Mouse (Mus musculus) neural tube, embryonic 11.5 days (tissue): ENCODE data around the gene Sgsm3. TPM values are rescaled to one million over a fixed set of nuclear protein-coding genes. Genes with fewer than 3 reads are reported as not detected.

Experiments
- ATAC-seq: fragments of 200-750 bp; cut with Nextera tagmentation; 2 replicates; pipeline ENCODE4 v1.8.0; 2017; ENCODE audit warnings: moderate number of reproducible peaks, mild to moderate bottlenecking, moderate TSS enrichment, moderate library complexity; ENCODE audit not compliant: insufficient read depth, low FRiP score, low TSS enrichment
- DNase-seq: peaks from one replicate; pipeline ENCODE4 v3.0.0-alpha.2; 2015; ENCODE audit warnings: low spot score
- H3K27ac ChIP-seq: fragments of 300-500 bp; sonication (generic); 2 replicates; pipeline ENCODE4 v1.5.1; 2014; ENCODE audit warnings: low read depth, mild to moderate bottlenecking, low read length
- H3K27me3 ChIP-seq: fragments of 300-500 bp; sonication (generic); 2 replicates; pipeline ENCODE4 v1.6.1; 2014; ENCODE audit warnings: mild to moderate bottlenecking, low read length, mixed read lengths; ENCODE audit not compliant: control insufficient read depth, insufficient read depth
- H3K36me3 ChIP-seq: fragments of 300-500 bp; sonication (generic); 2 replicates; pipeline ENCODE4 v1.6.1; 2014; ENCODE audit warnings: mild to moderate bottlenecking, low read length, moderate library complexity, mixed read lengths; ENCODE audit not compliant: control insufficient read depth, insufficient read depth
- H3K4me1 ChIP-seq: fragments of 300-500 bp; sonication (generic); 2 replicates; pipeline ENCODE4 v1.6.1; 2014; ENCODE audit warnings: low read length, mixed read lengths; ENCODE audit not compliant: control insufficient read depth, insufficient read depth
- H3K4me2 ChIP-seq: fragments of 300-500 bp; sonication (generic); 2 replicates; pipeline ENCODE4 v1.6.1; 2014; ENCODE audit warnings: low read depth, mild to moderate bottlenecking, moderate library complexity
- H3K4me3 ChIP-seq: fragments of 300-500 bp; sonication (generic); 2 replicates; pipeline ENCODE4 v1.5.1; 2014; ENCODE audit warnings: low read depth, low read length
- H3K9ac ChIP-seq: fragments of 300-500 bp; sonication (generic); 2 replicates; pipeline ENCODE4 v1.6.1; 2014; ENCODE audit warnings: mild to moderate bottlenecking, low read length
- H3K9me3 ChIP-seq: fragments of 300-500 bp; sonication (generic); 2 replicates; pipeline ENCODE4 v1.6.1; 2016; ENCODE audit warnings: low read length; ENCODE audit not compliant: control insufficient read depth
- whole genome bisulfite sequencing: fragments of 180-500 bp; shearing (Covaris S2); extraction: QIAGEN DNeasy Blood & Tissue Kit; methylation state at CpG from one replicate; pipeline ENCODE4 v1.1.7; 2014; 5-methylcytosine and 5-hydroxymethylcytosine counted together
- polyA plus RNA-seq: library from polyadenylated mRNA; unstranded; fragments of >200 nt; fragmentation: Nextera tagmentation; extraction: Ambion mirVana; gene quantifications from 2 replicates; pipeline ENCODE4 v1.2.1, GENCODE M21; 2014

Gene Sgsm3
- polyA plus RNA-seq, 1 experiment from 2014 or later: 30.2 TPM

- H3K36me3 ChIP-seq: no peaks in the 10 kb centered on the region
- DNase-seq (no peak), ATAC-seq (no peak)
- no peak overlapping the region for H3K4me3 ChIP-seq
- H3K4me1 ChIP-seq: no peaks in the 10 kb centered on the region
- no peaks in the 10 kb centered on the region for H3K9me3 ChIP-seq
- H3K9ac ChIP-seq: no peak overlapping the region
- no peaks in the 10 kb centered on the region for H3K27me3 ChIP-seq
- H3K27ac ChIP-seq: no peak overlapping the region
- whole genome bisulfite sequencing: 88% methylated on average over 5 of the region's 5 CpGs
- H3K4me2 ChIP-seq: no peak overlapping the region
Measured at GRCm38 (mm10) chr15:80939401-80939800, 38.2 kb upstream of the Sgsm3 start.

GRCm38 (mm10) chr15:80941468-80942040 lies 36.0 kb upstream of the Sgsm3 start:
- DNase-seq: no peak
- Histone ChIP-seq H3K4me1 (no peaks in the 10 kb centered on the region), H3K9me3 (no peaks in the 10 kb centered on the region), H3K4me3 (no peak overlapping the region), H3K36me3 (no peaks in the 10 kb centered on the region), H3K4me2 (no peak overlapping the region), H3K27me3 (no peaks in the 10 kb centered on the region), H3K27ac (no peak overlapping the region), H3K9ac (no peak overlapping the region)
- 84% methylated on average over 6 of the region's 6 CpGs for WGBS
- no peak for ATAC-seq

- H3K4me2 ChIP-seq: no peak overlapping the region
- H3K27me3 ChIP-seq: no peaks in the 10 kb centered on the region
- H3K9ac ChIP-seq: no peak overlapping the region
- DNase-seq (no peak), ATAC-seq (no peak)
- H3K27ac ChIP-seq: no peak overlapping the region
- no peaks in the 10 kb centered on the region for H3K9me3 ChIP-seq
- H3K4me3 ChIP-seq: no peak overlapping the region
- peaks cover 10% of the 10 kb centered on the region for H3K4me1 ChIP-seq
- 60% methylated on average over 3 of the region's 3 CpGs for WGBS
- no peaks in the 10 kb centered on the region for H3K36me3 ChIP-seq
Measured at GRCm38 (mm10) chr15:80945851-80946250, 31.7 kb upstream of the Sgsm3 start.

- Histone ChIP-seq H3K4me1 (peaks cover 10% of the 10 kb centered on the region), H3K9ac (peak within 1 kb of the TSS; percentile 70), H3K4me2 (peak within 1 kb of the TSS; percentile 73), H3K36me3 (peaks cover 2% of the 10 kb centered on the region; the same call in 1 of the 2 replicates), H3K4me3 (peak within 1 kb of the TSS; percentile 93), H3K9me3 (no peaks in the 10 kb centered on the region), H3K27me3 (no peaks in the 10 kb centered on the region), H3K27ac (no peak within 1 kb of the TSS; the same call in 1 of the 2 replicates)
- under 1% methylated on average over 63 of the region's 63 CpGs for WGBS
- DNase-seq: peak; percentile 94
- peak; percentile 93 for ATAC-seq
Measured at GRCm38 (mm10) chr15:80948145-80949135, 29.1 kb upstream of the Sgsm3 start, which contains the start of gene Adsl. Gene Adsl (plus strand): TSS chr15:80948490.

- Histone ChIP-seq H3K9me3 (no peaks in the 10 kb centered on the region), H3K27me3 (no peaks in the 10 kb centered on the region), H3K4me3 (peak overlapping the region; percentile 93), H3K9ac (peak overlapping the region; percentile 70; the same call in 1 of the 2 replicates), H3K4me2 (peak overlapping the region; percentile 73), H3K27ac (no peak overlapping the region), H3K4me1 (peaks cover 10% of the 10 kb centered on the region), H3K36me3 (peaks cover 2% of the 10 kb centered on the region; the same call in 1 of the 2 replicates)
- ATAC-seq (no peak), DNase-seq (no peak)
- WGBS: 70% methylated on average over 4 of the region's 4 CpGs
Measured at GRCm38 (mm10) chr15:80949431-80949830, 28.1 kb upstream of the Sgsm3 start.

GRCm38 (mm10) chr15:80950055-80950454 lies 27.5 kb upstream of the Sgsm3 start:
- no peak overlapping the region for H3K27ac ChIP-seq
- no peak overlapping the region; the same call in 1 of the 2 replicates for H3K4me3 ChIP-seq
- H3K9me3 ChIP-seq: no peaks in the 10 kb centered on the region
- peaks cover 10% of the 10 kb centered on the region for H3K4me1 ChIP-seq
- peaks cover 6% of the 10 kb centered on the region for H3K36me3 ChIP-seq
- H3K4me2 ChIP-seq: no peak overlapping the region
- DNase-seq: no peak
- H3K27me3 ChIP-seq: no peaks in the 10 kb centered on the region
- WGBS: 94% methylated on average over 7 of the region's 7 CpGs
- ATAC-seq: no peak
- no peak overlapping the region for H3K9ac ChIP-seq

- Histone ChIP-seq H3K4me1 (peaks cover 8% of the 10 kb centered on the region), H3K4me2 (no peak overlapping the region), H3K36me3 (peaks cover 13% of the 10 kb centered on the region), H3K27me3 (no peaks in the 10 kb centered on the region), H3K27ac (no peak overlapping the region), H3K9ac (no peak overlapping the region), H3K9me3 (no peaks in the 10 kb centered on the region), H3K4me3 (no peak overlapping the region)
- ATAC-seq (no peak), DNase-seq (no peak)
- 94% methylated on average over 9 of the region's 9 CpGs for WGBS
Measured at GRCm38 (mm10) chr15:80953971-80954370, 23.6 kb upstream of the Sgsm3 start.

- DNase-seq (no peak), ATAC-seq (no peak)
Measured at GRCm38 (mm10) chr15:80954861-80955260, 22.7 kb upstream of the Sgsm3 start.

More at GRCm38 (mm10) chr15:80954861-80955260, 22.7 kb upstream of the Sgsm3 start:
- Histone ChIP-seq H3K27ac (no peak overlapping the region), H3K4me1 (no peaks in the 10 kb centered on the region), H3K9ac (no peak overlapping the region), H3K27me3 (no peaks in the 10 kb centered on the region), H3K4me2 (no peak overlapping the region), H3K9me3 (no peaks in the 10 kb centered on the region), H3K36me3 (peaks cover 13% of the 10 kb centered on the region), H3K4me3 (no peak overlapping the region)
- WGBS: 86% methylated on average over 3 of the region's 3 CpGs
